Mouse (Mus musculus) forebrain, embryonic 16.5 days (tissue): ENCODE measurements around the gene Adam23. TPM values are rescaled to one million over a fixed set of nuclear protein-coding genes. Genes with fewer than 3 reads are reported as not detected.

Source experiments
- polyA plus RNA-seq: library from polyadenylated mRNA; unstranded; fragments of >200 nt; fragmentation: Nextera tagmentation; extraction: Ambion mirVana; gene quantifications from 2 replicates; pipeline ENCODE4 v1.2.1, GENCODE M21; 2015

Gene Adam23
- polyA plus RNA-seq, 1 experiment from 2014 or later, result 12.1 TPM

Other genes starting within 250 kb of the Adam23 start
- gene Gpr1, start 231.3 kb upstream of the Adam23 start, polyA plus RNA-seq, result 0.36 and 0.56 TPM in 2 replicates
- 24.4 and 29.0 TPM in 2 replicates for gene Zdbf2, start 172.6 kb upstream of the Adam23 start, polyA plus RNA-seq
- not detected in 2 replicates for gene Gm39653, start 170.1 kb downstream of the Adam23 start, polyA plus RNA-seq
- not detected in 2 replicates for gene Dytn, start 241.0 kb downstream of the Adam23 start, polyA plus RNA-seq